Mouse (Mus musculus) MEL (cell line): Measurements from ENCODE around the gene Ada. TPM values are rescaled to one million over a fixed set of nuclear protein-coding genes. Genes with fewer than 3 reads are reported as not detected.

Experiments used
- DNase-seq: peaks from one replicate; pipeline ENCODE4 v3.0.0; 2011; ENCODE audit warnings: low read depth, low spot score
- H3K27ac ChIP-seq: 2 replicates; pipeline ENCODE4 v1.5.1; 2012; ENCODE audit warnings: low read depth, mild to moderate bottlenecking, control low read depth, low read length, moderate library complexity; ENCODE audit not compliant: control insufficient read depth
- H3K27me3 ChIP-seq, 2 experiments: fragments of 150-350 bp in 1 of 2; sonication (generic) in 1 of 2; 2 replicates each; pipeline ENCODE4 v1.6.1; 2012; ENCODE audit warnings: low read length in 2 of 2, mild to moderate bottlenecking in 2 of 2, improper control_type of control experiment in 1 of 2, moderate library complexity in 1 of 2; ENCODE audit not compliant: insufficient read depth in 2 of 2, control insufficient read depth in 1 of 2
- H3K36me3 ChIP-seq, 2 experiments: 2 replicates each; pipeline ENCODE4 v1.6.1; 2012 to 2014; ENCODE audit warnings: low read length in 2 of 2, improper control_type of control experiment in 1 of 2, inconsistent platforms in 1 of 2, mild to moderate bottlenecking in 1 of 2; ENCODE audit not compliant: insufficient read depth in 2 of 2, control insufficient read depth in 1 of 2
- H3K4me1 ChIP-seq, 2 experiments: fragments of 150-350 bp in 1 of 2; sonication (generic) in 1 of 2; 2 replicates each; pipeline ENCODE4 v1.6.1; 2012; ENCODE audit warnings: low read length in 2 of 2, improper control_type of control experiment in 1 of 2, mild to moderate bottlenecking in 1 of 2; ENCODE audit not compliant: insufficient read depth in 2 of 2, control insufficient read depth in 1 of 2
- H3K4me3 ChIP-seq, 2 experiments: fragments of 150-350 bp in 1 of 2; sonication (generic) in 1 of 2; 2 replicates each; pipeline ENCODE4 v1.5.1; 2012; ENCODE audit warnings: low read depth in 2 of 2, low read length in 2 of 2, mild to moderate bottlenecking in 2 of 2, moderate library complexity in 2 of 2, control low read depth in 1 of 2, improper control_type of control experiment in 1 of 2; ENCODE audit not compliant: control insufficient read depth in 1 of 2, insufficient read depth in 1 of 2
- H3K79me2 ChIP-seq: 2 replicates; pipeline ENCODE4 v1.6.1; 2012; ENCODE audit warnings: mild to moderate bottlenecking, low read length, moderate library complexity; ENCODE audit not compliant: control insufficient read depth, poor library complexity, insufficient read depth
- H3K9ac ChIP-seq: 2 replicates; pipeline ENCODE4 v1.6.1; 2012; ENCODE audit warnings: low read depth, mild to moderate bottlenecking, control low read depth, low read length, moderate library complexity; ENCODE audit not compliant: control insufficient read depth, poor library complexity, severe bottlenecking
- H3K9me3 ChIP-seq: fragments of 150-350 bp; sonication (generic); replicated peaks from 2 replicates; pipeline ENCODE4 v1.6.1; 2012; ENCODE audit warnings: mild to moderate bottlenecking, low read length, improper control_type of control experiment, moderate library complexity; ENCODE audit not compliant: insufficient read depth
- BHLHE40 ChIP-seq: IDR thresholded peaks from 2 replicates; pipeline ENCODE4 v1.6.1; 2012; ENCODE audit warnings: low read depth, mild to moderate bottlenecking, inconsistent platforms, low read length, improper control_type of control experiment, borderline replicate concordance
- CHD2 ChIP-seq: IDR thresholded peaks from 2 replicates; pipeline ENCODE4 v1.6.1; 2011; ENCODE audit warnings: low read length, improper control_type of control experiment
- CTCF ChIP-seq, 3 experiments: IDR thresholded peaks in 2 of 3; conservative IDR thresholded peaks in 1 of 3; 2 replicates each; pipeline ENCODE4 v1.5.1; 2011 to 2012; ENCODE audit warnings: low read length in 3 of 3, low read depth in 2 of 3, mild to moderate bottlenecking in 2 of 3, improper control_type of control experiment in 1 of 3, inconsistent platforms in 1 of 3, mixed read lengths in 1 of 3, moderate library complexity in 1 of 3; ENCODE audit not compliant: control insufficient read depth in 1 of 3, insufficient read depth in 1 of 3, poor library complexity in 1 of 3, severe bottlenecking in 1 of 3
- E2F4 ChIP-seq: IDR thresholded peaks from 2 replicates; pipeline ENCODE4 v1.6.1; 2011; ENCODE audit warnings: low read depth, low read length, improper control_type of control experiment, borderline replicate concordance
- ETS1 ChIP-seq: IDR thresholded peaks from 2 replicates; pipeline ENCODE4 v1.6.1; 2012; ENCODE audit warnings: low read depth, mild to moderate bottlenecking, inconsistent platforms, low read length, improper control_type of control experiment, moderate library complexity
- MAFK ChIP-seq: IDR thresholded peaks from 2 replicates; pipeline ENCODE4 v1.6.1; 2011; ENCODE audit warnings: low read depth, mild to moderate bottlenecking, low read length, improper control_type of control experiment, borderline replicate concordance
- MAX ChIP-seq: IDR thresholded peaks from 2 replicates; pipeline ENCODE4 v1.6.1; 2011; ENCODE audit warnings: low read length, improper control_type of control experiment
- MEF2A ChIP-seq: IDR thresholded peaks from 2 replicates; pipeline ENCODE4 v1.6.1; 2014; ENCODE audit warnings: low read depth, mild to moderate bottlenecking, inconsistent platforms, low read length, improper control_type of control experiment; ENCODE audit not compliant: poor library complexity, insufficient replicate concordance, severe bottlenecking; ENCODE audit errors: extremely low read depth
- MXI1 ChIP-seq: IDR thresholded peaks from 2 replicates; pipeline ENCODE4 v1.6.1; 2011; ENCODE audit warnings: mild to moderate bottlenecking, low read depth, low read length, improper control_type of control experiment
- POLR2A ChIP-seq, 2 experiments: IDR thresholded peaks; 2 replicates each; pipeline ENCODE4 v1.6.1; 2011 to 2012; ENCODE audit warnings: low read length in 2 of 2, mild to moderate bottlenecking in 2 of 2, control low read depth in 1 of 2, improper control_type of control experiment in 1 of 2, low read depth in 1 of 2, moderate library complexity in 1 of 2; ENCODE audit not compliant: control insufficient read depth in 1 of 2, insufficient read depth in 1 of 2, poor library complexity in 1 of 2
- RAD21 ChIP-seq: IDR thresholded peaks from 2 replicates; pipeline ENCODE4 v1.6.1; 2011; ENCODE audit warnings: mild to moderate bottlenecking, low read depth, low read length, improper control_type of control experiment
- SMC3 ChIP-seq: IDR thresholded peaks from 2 replicates; pipeline ENCODE4 v1.6.1; 2011; ENCODE audit warnings: low read depth, low read length, improper control_type of control experiment
- UBTF ChIP-seq: IDR thresholded peaks from 2 replicates; pipeline ENCODE4 v1.6.1; 2012; ENCODE audit warnings: low read depth, mild to moderate bottlenecking, inconsistent platforms, low read length, improper control_type of control experiment, moderate library complexity, borderline replicate concordance; ENCODE audit not compliant: insufficient read depth
- USF1 ChIP-seq: IDR thresholded peaks from 2 replicates; pipeline ENCODE4 v1.6.1; 2014; ENCODE audit warnings: low read depth, mild to moderate bottlenecking, inconsistent platforms, low read length, improper control_type of control experiment, moderate library complexity
- USF2 ChIP-seq, 2 experiments: IDR thresholded peaks; 2 replicates each; pipeline ENCODE4 v1.6.1; 2011 to 2012; ENCODE audit warnings: improper control_type of control experiment in 2 of 2, low read length in 2 of 2, borderline replicate concordance in 1 of 2, inconsistent platforms in 1 of 2, low read depth in 1 of 2, mild to moderate bottlenecking in 1 of 2; ENCODE audit not compliant: insufficient read depth in 1 of 2
- ZMIZ1 ChIP-seq: IDR thresholded peaks from 2 replicates; pipeline ENCODE4 v1.6.1; 2012; ENCODE audit warnings: low read depth, mild to moderate bottlenecking, inconsistent platforms, low read length, improper control_type of control experiment, moderate library complexity
- ZNF384 ChIP-seq: IDR thresholded peaks from 2 replicates; pipeline ENCODE4 v1.6.1; 2012; ENCODE audit warnings: low read depth, mild to moderate bottlenecking, inconsistent platforms, low read length, improper control_type of control experiment
- polyA plus RNA-seq, 2 experiments: library from polyadenylated mRNA; stranded (reverse) in 1 of 2; unstranded in 1 of 2; fragments of >175 nt in 1 of 2; fragments of >200 nt in 1 of 2; gene quantifications; 2 replicates each; pipeline versions ENCODE4 v1.2.1 to v1.2.4; 2012; ENCODE audit warnings: low replicate concordance in 2 of 2, low read depth in 1 of 2; ENCODE audit not compliant: insufficient read length in 2 of 2, insufficient read depth in 1 of 2, missing spikeins in 1 of 2
- total RNA-seq: library from RNA; depleted of rRNA; stranded (reverse); fragments of 300-350 nt; gene quantifications from 2 replicates; pipeline ENCODE4 v1.2.3, GENCODE M21; 2012

The Ada gene
- total and polyA plus RNA-seq, 3 experiments, result 35.1 to 36.5 TPM; not detected in 1

- TF ChIP-seq USF1, result no peak
- no peak for TF ChIP-seq ZMIZ1
- TF ChIP-seq CTCF (IDR thresholded peaks at IDR 0.05 in 2 of 3, conservative IDR thresholded peaks at IDR 0.05 in 1 of 3; ENCODE audit: control insufficient read depth in 1 of 3, insufficient read depth in 1 of 3, low read depth in 2 of 3, low read length in 3 of 3, poor library complexity in 1 of 3, severe bottlenecking in 1 of 3), result no peak
- no peak for TF ChIP-seq MXI1
- TF ChIP-seq, all 39 proteins: peak for 0
- Histone ChIP-seq H3K36me3 (peaks cover 0 to 1% of the 10 kb centered on the region in 2 experiments; a peak in 1 of 4 replicates), H3K4me1 (no peaks in the 10 kb centered on the region), H3K9ac (no peak overlapping the region), H3K9me3 (no peaks in the 10 kb centered on the region), H3K79me2 (no peaks in the 10 kb centered on the region), H3K4me3 (no peak overlapping the region), H3K27ac (no peak overlapping the region), H3K27me3 (no peaks in the 10 kb centered on the region)
- DNase-seq, result no peak
These were observed 21.7 kb downstream of the Ada start for GRCm38 (mm10) chr2:163728300-163728699.

- TF ChIP-seq UBTF (no peak), MXI1 (no peak), MAFK (no peak), USF2 (IDR thresholded peaks at IDR 0.05; ENCODE audit: borderline replicate concordance in 1 of 2, insufficient read depth in 1 of 2, low read depth in 1 of 2, low read length in 2 of 2) (no peak), E2F4 (no peak), RAD21 (no peak), SMC3 (no peak), MAX (no peak), BHLHE40 (no peak), ZNF384 (no peak), POLR2A (IDR thresholded peaks at IDR 0.05; ENCODE audit: control insufficient read depth in 1 of 2, insufficient read depth in 1 of 2, low read depth in 1 of 2, low read length in 2 of 2, poor library complexity in 1 of 2) (no peak), ETS1 (no peak), CHD2 (no peak), CTCF (IDR thresholded peaks at IDR 0.05 in 2 of 3, conservative IDR thresholded peaks at IDR 0.05 in 1 of 3; ENCODE audit: control insufficient read depth in 1 of 3, insufficient read depth in 1 of 3, low read depth in 2 of 3, low read length in 3 of 3, poor library complexity in 1 of 3, severe bottlenecking in 1 of 3) (no peak), MEF2A (no peak)
- no peaks in the 10 kb centered on the region for H3K4me1 ChIP-seq
- H3K4me3 ChIP-seq, result no peak overlapping the region
- DNase-seq, result no peak
- H3K79me2 ChIP-seq, result no peaks in the 10 kb centered on the region
- H3K9me3 ChIP-seq, result no peaks in the 10 kb centered on the region
- no peaks in the 10 kb centered on the region for H3K27me3 ChIP-seq
- no peak overlapping the region for H3K9ac ChIP-seq
- peaks cover 0 to 1% of the 10 kb centered on the region in 2 experiments; a peak in 1 of 4 replicates for H3K36me3 ChIP-seq
- no peak overlapping the region for H3K27ac ChIP-seq
These were observed 23.2 kb downstream of the Ada start for GRCm38 (mm10) chr2:163726766-163727393.
